Mouse (Mus musculus): ENCODE data around the gene AU040320.
A peak's percentile ranks its signal among the peaks of the same experiment; 100 is the strongest.

DNA sequence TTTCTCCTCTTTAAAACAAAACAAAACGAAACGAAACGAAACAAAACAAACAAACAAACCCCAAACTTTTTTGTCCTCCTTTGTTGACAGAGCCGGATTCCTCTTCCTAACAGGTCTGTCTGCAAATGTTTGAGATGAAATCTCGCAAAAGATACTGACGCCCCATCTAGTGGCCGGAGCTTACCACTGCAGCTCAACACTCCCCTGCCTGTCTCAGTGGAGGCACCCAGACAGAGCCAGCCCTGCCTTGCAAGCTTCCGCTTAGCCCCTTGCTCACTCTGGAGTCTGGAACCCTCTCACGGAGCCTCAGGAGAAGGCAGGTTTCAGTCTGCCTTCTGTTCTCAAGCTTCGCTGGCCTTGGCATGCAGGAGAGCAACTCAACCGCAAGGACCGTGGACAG is 11.9 kb upstream of the AU040320 start:
- peak; percentile 75 for TF ChIP-seq CTCF (IDR thresholded peaks at IDR 0.05; ENCODE audit: control insufficient read depth, insufficient read depth, insufficient read length)
- no peak for TF ChIP-seq MAX (IDR thresholded peaks at IDR 0.05)
- no peak for TF ChIP-seq USF1 (IDR thresholded peaks at IDR 0.05; ENCODE audit: low read depth)
- no peak for TF ChIP-seq CEBPB (IDR thresholded peaks at IDR 0.05; ENCODE audit: low read depth)
- TF ChIP-seq MYOD1 (IDR thresholded peaks at IDR 0.05; ENCODE audit: control insufficient read depth, insufficient read length, low read depth): no peak
- TF ChIP-seq MYOG (IDR thresholded peaks at IDR 0.05; ENCODE audit: control insufficient read depth, extremely low read depth, insufficient read length): no peak
- TF ChIP-seq FOSL1 (IDR thresholded peaks at IDR 0.05; ENCODE audit: insufficient read depth, low read length, poor library complexity, severe bottlenecking): no peak

Measured in C2C12 (cell line).